Mouse (Mus musculus) CH12.LX (cell line): ENCODE results near the gene Rtn1. TPM values are rescaled to one million over a fixed set of nuclear protein-coding genes. Genes with fewer than 3 reads are reported as not detected.

ENCODE experiments used
- DNase-seq: peaks from one replicate; pipeline ENCODE4 v3.0.0-alpha.2; 2013; ENCODE audit errors: extremely low read depth
- H3K27ac ChIP-seq: 2 replicates; pipeline ENCODE4 v1.5.1; 2012; ENCODE audit warnings: low read depth, mild to moderate bottlenecking, control low read depth, moderate library complexity; ENCODE audit not compliant: insufficient read depth
- H3K27me3 ChIP-seq: replicated peaks from 2 replicates; pipeline ENCODE3; 2012; ENCODE audit warnings: inconsistent platforms
- H3K36me3 ChIP-seq, 2 experiments: replicated peaks in 1 of 2; 2 replicates each; pipeline versions ENCODE3 to v1.6.1; 2012; ENCODE audit warnings: inconsistent platforms in 1 of 2, low read length in 1 of 2, mild to moderate bottlenecking in 1 of 2, mixed read lengths in 1 of 2, moderate library complexity in 1 of 2; ENCODE audit not compliant: control insufficient read depth in 1 of 2, insufficient read depth in 1 of 2
- H3K4me1 ChIP-seq, 2 experiments: 2 replicates each; pipeline ENCODE4 v1.6.1; 2012; ENCODE audit warnings: inconsistent platforms in 1 of 2, moderate library complexity in 1 of 2; ENCODE audit not compliant: insufficient read depth in 2 of 2, control insufficient read depth in 1 of 2
- H3K4me2 ChIP-seq: 2 replicates; pipeline ENCODE4 v1.6.1; 2012; ENCODE audit warnings: low read depth, mild to moderate bottlenecking, control low read depth; ENCODE audit not compliant: poor library complexity, insufficient read depth, severe bottlenecking
- H3K4me3 ChIP-seq, 3 experiments: fragments of 150-350 bp in 1 of 3; sonication (generic) in 1 of 3; replicated peaks in 1 of 3; 2 replicates each; pipeline versions ENCODE3 to v1.5.1; 2011 to 2012; ENCODE audit warnings: low read depth in 2 of 3, low read length in 2 of 3, mild to moderate bottlenecking in 2 of 3, moderate library complexity in 2 of 3, control low read depth in 1 of 3, improper control_type of control experiment in 1 of 3, inconsistent platforms in 1 of 3, mixed read lengths in 1 of 3; ENCODE audit not compliant: poor library complexity in 1 of 3
- H3K79me2 ChIP-seq: replicated peaks from 2 replicates; pipeline ENCODE4 v1.6.1; 2012; ENCODE audit warnings: mild to moderate bottlenecking, moderate library complexity; ENCODE audit not compliant: control insufficient read depth, poor library complexity, insufficient read depth, severe bottlenecking; ENCODE audit errors: extremely low read depth
- H3K9ac ChIP-seq: 2 replicates; pipeline ENCODE4 v1.6.1; 2012; ENCODE audit warnings: low read depth, mild to moderate bottlenecking, control low read depth, moderate library complexity; ENCODE audit not compliant: insufficient read depth
- H3K9me3 ChIP-seq: replicated peaks from 2 replicates; pipeline ENCODE3; 2012; ENCODE audit warnings: low read length, inconsistent platforms, mixed read lengths
- BHLHE40 ChIP-seq: IDR thresholded peaks from 2 replicates; pipeline ENCODE4 v1.6.1; 2011; ENCODE audit warnings: mild to moderate bottlenecking, low read depth, low read length, improper control_type of control experiment
- CHD2 ChIP-seq: IDR thresholded peaks from 2 replicates; pipeline ENCODE4 v1.6.1; 2011; ENCODE audit warnings: low read length, improper control_type of control experiment
- E2F4 ChIP-seq: IDR thresholded peaks from 2 replicates; pipeline ENCODE4 v1.6.1; 2011; ENCODE audit warnings: low read depth, low read length, improper control_type of control experiment; ENCODE audit not compliant: insufficient replicate concordance
- ELF1 ChIP-seq: IDR thresholded peaks from 2 replicates; pipeline ENCODE4 v1.6.1; 2014; ENCODE audit warnings: low read depth, mild to moderate bottlenecking, inconsistent platforms, low read length, improper control_type of control experiment
- EP300 ChIP-seq: IDR thresholded peaks from 2 replicates; pipeline ENCODE4 v1.6.1; 2011; ENCODE audit warnings: low read length, improper control_type of control experiment
- ETS1 ChIP-seq: conservative IDR thresholded peaks from 2 replicates; pipeline ENCODE4 v1.6.1; 2012; ENCODE audit warnings: low read depth, mild to moderate bottlenecking, inconsistent platforms, low read length, improper control_type of control experiment, moderate library complexity
- JUND ChIP-seq: conservative IDR thresholded peaks from 2 replicates; pipeline ENCODE4 v1.6.1; 2011; ENCODE audit warnings: low read depth, low read length, improper control_type of control experiment
- KAT2A ChIP-seq: IDR thresholded peaks from 2 replicates; pipeline ENCODE4 v1.6.1; 2012; ENCODE audit warnings: low read length, improper control_type of control experiment, inconsistent platforms; ENCODE audit not compliant: insufficient replicate concordance
- MYC ChIP-seq: IDR thresholded peaks from 2 replicates; pipeline ENCODE4 v1.6.1; 2011; ENCODE audit warnings: low read depth, mild to moderate bottlenecking, improper control_type of control experiment, low read length
- RCOR1 ChIP-seq: conservative IDR thresholded peaks from 2 replicates; pipeline ENCODE4 v1.6.1; 2012; ENCODE audit warnings: low read depth, mild to moderate bottlenecking, inconsistent platforms, low read length, improper control_type of control experiment
- SMC3 ChIP-seq: IDR thresholded peaks from 2 replicates; pipeline ENCODE4 v1.6.1; 2011; ENCODE audit warnings: low read depth, low read length, improper control_type of control experiment
- TBP ChIP-seq: conservative IDR thresholded peaks from 2 replicates; pipeline ENCODE4 v1.6.1; 2011; ENCODE audit warnings: low read depth, low read length, improper control_type of control experiment
- UBTF ChIP-seq: IDR thresholded peaks from 2 replicates; pipeline ENCODE4 v1.6.1; 2012; ENCODE audit warnings: low read depth, mild to moderate bottlenecking, inconsistent platforms, low read length, improper control_type of control experiment, moderate library complexity
- ZKSCAN1 ChIP-seq: IDR thresholded peaks from 2 replicates; pipeline ENCODE4 v1.6.1; 2012; ENCODE audit warnings: low read depth, inconsistent platforms, low read length, improper control_type of control experiment, borderline replicate concordance
- ZMIZ1 ChIP-seq: IDR thresholded peaks from 2 replicates; pipeline ENCODE4 v1.6.1; 2012; ENCODE audit warnings: low read depth, mild to moderate bottlenecking, inconsistent platforms, low read length, improper control_type of control experiment
- ZNF384 ChIP-seq: IDR thresholded peaks from 2 replicates; pipeline ENCODE4 v1.6.1; 2012; ENCODE audit warnings: low read depth, low read length, improper control_type of control experiment, inconsistent platforms
- dilution Hi-C: fragments of 300-500 bp; cut with MboI; formaldehyde crosslinking; loops from 2 replicates; pipeline ENCODE4 v1.14.3; 2020; ENCODE audit warnings: low sequenced_read_pairs; ENCODE audit not compliant: extremely low pct_unique_long_range_greater_than_20kb, extremely low pct_ligation_motif_present
- in situ Hi-C: fragments of 300-500 bp; cut with MboI; formaldehyde crosslinking; loops from 3 replicates; pipeline ENCODE4 v1.14.3; 2019; ENCODE audit warnings: low sequenced_read_pairs, low pct_ligation_motif_present, low pct_unique_long_range_greater_than_20kb, mixed read lengths
- polyA plus RNA-seq: library from polyadenylated mRNA; unstranded; fragments of >175 nt; gene quantifications from 2 replicates; pipeline ENCODE4 v1.2.1, GENCODE M21; 2012; ENCODE audit warnings: low read depth; ENCODE audit not compliant: insufficient read length
- total RNA-seq, 2 experiments: library from RNA; depleted of rRNA; stranded (reverse); fragments of 300-350 nt in 1 of 2; fragments of >200 nt in 1 of 2; gene quantifications; 2 replicates each; pipeline ENCODE4 v1.2.3; 2012 to 2014

The Rtn1 gene
- total and polyA plus RNA-seq, 3 experiments = 0.08 to 0.17 TPM; not detected in 1

DNA sequence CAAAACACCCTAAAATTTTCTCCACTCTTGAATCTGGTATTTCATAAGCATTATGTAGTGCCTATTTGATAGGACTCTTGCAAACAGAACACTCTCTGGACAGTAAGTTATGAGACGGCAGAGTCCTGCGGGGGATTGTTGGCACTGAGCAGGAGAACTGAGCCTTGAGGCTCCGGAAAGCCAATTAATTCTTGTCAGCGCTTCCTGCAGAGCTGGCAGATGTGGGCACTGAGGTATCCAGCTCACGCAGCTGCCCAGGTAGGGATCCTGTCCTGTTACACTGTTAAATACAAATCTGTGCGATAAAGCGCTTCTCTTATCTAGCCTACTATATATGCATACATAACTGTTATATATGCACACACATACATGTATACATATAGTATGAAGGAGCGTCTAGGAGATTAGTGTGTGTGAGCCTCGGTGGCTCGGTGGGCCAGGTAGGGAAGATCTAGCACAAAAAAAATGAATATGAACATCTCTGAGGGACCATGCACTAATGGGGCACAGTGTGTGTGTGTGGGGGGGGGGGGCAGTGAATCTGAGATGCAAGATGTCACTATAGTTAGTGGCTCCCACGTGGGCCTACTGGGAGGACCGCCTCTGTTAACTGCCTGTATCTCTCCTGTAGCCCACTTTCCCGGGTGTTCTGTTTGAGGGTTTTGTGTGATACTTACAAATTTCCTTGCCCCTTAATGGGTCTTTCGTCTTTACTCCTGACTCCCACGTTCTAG lies 93.0 kb downstream of the Rtn1 start:
- 0 out of 4 replicates have a peak, but pooled peaks cover 0 to 2% of the 10 kb centered on the region in 2 experiments for H3K4me1 ChIP-seq
- no peak overlapping the region for H3K4me2 ChIP-seq
- H3K36me3 ChIP-seq = no peaks in the 10 kb centered on the region
- H3K9me3 ChIP-seq = no peaks in the 10 kb centered on the region
- dilution Hi-C loops = no loop called here
- H3K4me3 ChIP-seq = no peak overlapping the region
- DNase-seq = no peak
- TF ChIP-seq ZNF384 = no peak
- TF ChIP-seq JUND = no peak
- TF ChIP-seq CHD2 = no peak
- TF ChIP-seq SMC3 = no peak
- TF ChIP-seq, all 38 proteins: peak for 0
- in situ Hi-C loops = no loop called here
- Histone ChIP-seq H3K79me2 (no peaks in the 10 kb centered on the region), H3K27me3 (no peaks in the 10 kb centered on the region), H3K9ac (no peak overlapping the region), H3K27ac (no peak overlapping the region)

DNA sequence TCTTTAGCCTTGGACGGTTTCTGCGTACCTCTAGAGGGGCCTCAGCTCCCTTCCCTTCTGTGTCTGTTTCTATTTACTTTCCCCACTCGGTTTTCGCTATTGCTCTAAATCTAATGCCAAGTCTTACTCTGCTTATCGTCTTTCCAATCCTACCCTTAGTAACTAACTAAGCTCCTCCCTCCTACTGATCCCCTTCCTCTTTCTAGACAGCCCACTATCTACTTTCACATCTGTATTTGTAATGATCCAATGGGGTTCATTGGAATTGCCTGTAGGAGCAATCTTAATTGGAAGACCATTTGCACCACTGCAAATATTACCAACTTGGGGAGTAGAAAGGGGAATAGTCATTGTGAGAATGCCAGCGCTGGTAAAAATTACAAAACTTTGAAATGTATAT lies 98.0 kb downstream of the Rtn1 start:
- H3K79me2 ChIP-seq = no peaks in the 10 kb centered on the region
- H3K9me3 ChIP-seq = no peaks in the 10 kb centered on the region
- dilution Hi-C loops (no loop called here), in situ Hi-C loops (no loop called here)
- H3K9ac ChIP-seq = no peak overlapping the region
- TF ChIP-seq JUND = no peak
- no peak for TF ChIP-seq E2F4
- TF ChIP-seq TBP = no peak
- TF ChIP-seq ZMIZ1 = no peak
- no peak for TF ChIP-seq ELF1
- TF ChIP-seq UBTF = no peak
- no peak for TF ChIP-seq EP300
- no peak for TF ChIP-seq ZKSCAN1
- TF ChIP-seq RCOR1 = no peak
- TF ChIP-seq KAT2A = no peak
- TF ChIP-seq ETS1 = no peak
- TF ChIP-seq BHLHE40 = no peak
- no peak for TF ChIP-seq MYC
- H3K36me3 ChIP-seq = no peaks in the 10 kb centered on the region
- no peak for DNase-seq
- no peak overlapping the region for H3K4me3 ChIP-seq
- H3K27ac ChIP-seq = no peak overlapping the region
- no peaks in the 10 kb centered on the region for H3K4me1 ChIP-seq
- H3K4me2 ChIP-seq = no peak overlapping the region
- no peaks in the 10 kb centered on the region for H3K27me3 ChIP-seq
